Mouse (Mus musculus) ES-E14 (cell line): Measurements from ENCODE around the gene Chtf18. TPM values are rescaled to one million over a fixed set of nuclear protein-coding genes. Genes with fewer than 3 reads are reported as not detected.

Source experiments
- DNase-seq: peaks from one replicate; pipeline ENCODE4 v3.0.0-alpha.2; 2013; ENCODE audit warnings: low read depth, low spot score
- H3K27ac ChIP-seq: 2 replicates; pipeline ENCODE4 v1.5.1; 2012; ENCODE audit warnings: low read depth, mild to moderate bottlenecking, low read length, moderate library complexity, mixed read lengths; ENCODE audit not compliant: poor library complexity, insufficient read depth, severe bottlenecking
- H3K36me3 ChIP-seq: 2 replicates; pipeline ENCODE4 v1.6.1; 2012; ENCODE audit warnings: mild to moderate bottlenecking, low read length, moderate library complexity, mixed read lengths; ENCODE audit not compliant: control insufficient read depth, poor library complexity, insufficient read depth, severe bottlenecking
- H3K4me1 ChIP-seq, 2 experiments: fragments of 150-350 bp in 1 of 2; sonication (generic) in 1 of 2; 2 replicates each; pipeline ENCODE4 v1.6.1; 2012; ENCODE audit warnings: low read length in 2 of 2, mild to moderate bottlenecking in 1 of 2, mixed read lengths in 1 of 2; ENCODE audit not compliant: control insufficient read depth in 2 of 2, insufficient read depth in 2 of 2, poor library complexity in 1 of 2
- H3K4me3 ChIP-seq, 2 experiments: fragments of 150-350 bp in 1 of 2; sonication (generic) in 1 of 2; 2 replicates each; pipeline ENCODE4 v1.5.1; 2012; ENCODE audit warnings: low read length in 2 of 2, low read depth in 1 of 2, mild to moderate bottlenecking in 1 of 2, mixed read lengths in 1 of 2; ENCODE audit not compliant: insufficient read depth in 1 of 2, poor library complexity in 1 of 2, severe bottlenecking in 1 of 2
- H3K9ac ChIP-seq: 2 replicates; pipeline ENCODE4 v1.6.1; 2012; ENCODE audit warnings: low read depth, mild to moderate bottlenecking, low read length, mixed read lengths; ENCODE audit not compliant: poor library complexity, insufficient read depth, severe bottlenecking
- H3K9me3 ChIP-seq: fragments of 150-350 bp; sonication (generic); 2 replicates; pipeline ENCODE4 v1.6.1; 2012; ENCODE audit warnings: low read depth, mild to moderate bottlenecking, low read length; ENCODE audit not compliant: control insufficient read depth, insufficient read depth
- CHD2 ChIP-seq: IDR thresholded peaks from 2 replicates; pipeline ENCODE4 v1.6.1; 2014; ENCODE audit warnings: mild to moderate bottlenecking, low read depth, low read length, inconsistent platforms
- HCFC1 ChIP-seq: IDR thresholded peaks from 2 replicates; pipeline ENCODE4 v1.6.1; 2012; ENCODE audit warnings: low read length, inconsistent platforms, borderline replicate concordance; ENCODE audit not compliant: insufficient read depth
- MAFK ChIP-seq: IDR thresholded peaks from 2 replicates; pipeline ENCODE4 v1.6.1; 2014; ENCODE audit warnings: mild to moderate bottlenecking, low read depth, low read length, inconsistent platforms; ENCODE audit not compliant: insufficient read depth
- ZC3H11A ChIP-seq: IDR thresholded peaks from 2 replicates; pipeline ENCODE4 v1.6.1; 2012; ENCODE audit warnings: low read depth, mild to moderate bottlenecking, inconsistent platforms, low read length, borderline replicate concordance
- ZNF384 ChIP-seq: IDR thresholded peaks from 2 replicates; pipeline ENCODE4 v1.6.1; 2012; ENCODE audit warnings: low read depth, low read length, inconsistent platforms
- in situ Hi-C, 2 experiments: fragments of 600-800 bp; cut with MboI; formaldehyde crosslinking; loops; one replicate each; pipeline ENCODE4 v1.15.1; 2025; ENCODE audit warnings: low sequenced_read_pairs in 2 of 2, inconsistent platforms in 1 of 2; ENCODE audit not compliant: unreplicated experiment in 2 of 2
- total RNA-seq: library from RNA; depleted of rRNA; stranded (reverse); fragments of 300-350 nt; gene quantifications from 2 replicates; pipeline ENCODE4 v1.2.3, GENCODE M21; 2012

The Chtf18 gene
- total RNA-seq, 1 experiment, result 102 TPM

- no peak for TF ChIP-seq MAFK
- no peak for TF ChIP-seq HCFC1
- no peak for TF ChIP-seq CHD2
- no peak for TF ChIP-seq ZNF384
- no peak for TF ChIP-seq ZC3H11A
- H3K36me3 ChIP-seq, result peaks cover 47% of the 10 kb centered on the region
- no peak overlapping the region for H3K9ac ChIP-seq
- DNase-seq, result no peak
- in situ Hi-C loops, result no loop called here
- H3K9me3 ChIP-seq, result no peaks in the 10 kb centered on the region
- H3K4me1 ChIP-seq, result peaks cover 4 to 24% of the 10 kb centered on the region in 2 experiments; a peak in 2 of 4 replicates
- H3K27ac ChIP-seq, result no peak overlapping the region
- H3K4me3 ChIP-seq, result no peak overlapping the region
These were observed 2.0 kb downstream of the Chtf18 start for GRCm38 (mm10) chr17:25725264-25725663.

DNA sequence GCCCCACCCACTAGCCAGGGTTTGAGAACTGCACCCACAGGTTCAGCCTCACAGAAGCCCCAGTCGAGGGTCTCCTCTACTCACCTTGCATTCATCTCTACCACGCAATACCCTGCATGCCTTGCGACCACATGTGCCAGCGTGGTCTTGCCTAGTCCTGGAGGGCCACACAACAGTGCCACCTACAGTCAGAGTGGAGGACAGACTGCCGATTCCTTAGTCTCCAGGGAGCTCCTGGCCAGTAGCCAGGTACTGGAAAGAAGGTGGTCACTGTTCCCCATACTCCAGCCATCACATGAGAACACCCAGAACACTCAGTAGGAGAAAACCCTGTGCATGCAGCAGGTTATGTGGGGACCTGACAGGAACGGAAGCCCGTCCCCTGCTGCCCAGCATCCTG, 3.3 kb downstream of the Chtf18 start:
- Histone ChIP-seq H3K27ac (no peak overlapping the region), H3K4me1 (peaks cover 4 to 24% of the 10 kb centered on the region in 2 experiments; a peak in 2 of 4 replicates), H3K9me3 (no peaks in the 10 kb centered on the region), H3K4me3 (peak overlapping the region in 1 of 2 experiments; percentile 38; a peak in 2 of 4 replicates), H3K9ac (peak overlapping the region; percentile 55; the same call in 1 of the 2 replicates), H3K36me3 (peaks cover 60% of the 10 kb centered on the region)
- DNase-seq, result no peak
- TF ChIP-seq CHD2 (no peak), ZC3H11A (no peak), MAFK (no peak), HCFC1 (no peak), ZNF384 (no peak)
- in situ Hi-C loops, result no loop called here

DNA sequence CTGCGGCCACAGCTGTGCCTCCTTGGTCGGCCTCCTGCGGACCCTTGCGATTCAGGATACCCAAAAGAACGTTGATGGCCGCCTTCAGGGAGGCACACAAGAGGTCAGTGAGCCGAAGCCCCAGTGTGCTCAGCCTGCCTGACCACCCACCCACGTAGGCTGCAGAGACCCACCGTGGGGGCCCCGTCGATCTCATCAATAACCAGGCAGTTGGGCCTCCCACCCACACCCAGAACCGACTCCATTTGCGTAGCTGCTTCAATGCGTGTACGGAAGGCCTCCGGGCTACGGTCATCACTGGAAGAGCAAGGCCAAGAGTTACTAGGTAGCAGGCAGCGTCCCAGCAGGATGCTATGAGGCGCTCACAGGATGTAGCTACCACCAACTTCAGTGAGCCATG, 3.7 kb downstream of the Chtf18 start:
- H3K9me3 ChIP-seq, result no peaks in the 10 kb centered on the region
- peak overlapping the region; percentile 5 to 38; a peak in 3 of 4 replicates for H3K4me3 ChIP-seq
- H3K9ac ChIP-seq, result peak overlapping the region; percentile 55; the same call in 1 of the 2 replicates
- H3K27ac ChIP-seq, result no peak overlapping the region
- peaks cover 63% of the 10 kb centered on the region for H3K36me3 ChIP-seq
- peaks cover 4 to 22% of the 10 kb centered on the region in 2 experiments; a peak in 2 of 4 replicates for H3K4me1 ChIP-seq
- TF ChIP-seq HCFC1 (no peak), ZC3H11A (no peak), ZNF384 (no peak), MAFK (no peak), CHD2 (no peak)
- in situ Hi-C loops, result no loop called here
- no peak for DNase-seq

GRCm38 (mm10) chr17:25721476-25721875, 5.7 kb downstream of the Chtf18 start:
- Histone ChIP-seq H3K9me3 (no peaks in the 10 kb centered on the region), H3K9ac (no peak overlapping the region), H3K4me3 (no peak overlapping the region), H3K27ac (no peak overlapping the region), H3K36me3 (peaks cover 63% of the 10 kb centered on the region), H3K4me1 (peaks cover 5 to 31% of the 10 kb centered on the region in 2 experiments; a peak in 2 of 4 replicates)
- no peak for TF ChIP-seq ZNF384
- TF ChIP-seq ZC3H11A, result no peak
- no peak for TF ChIP-seq CHD2
- TF ChIP-seq MAFK, result no peak
- no peak for TF ChIP-seq HCFC1
- no peak for DNase-seq
- in situ Hi-C loops, result no loop called here

DNA sequence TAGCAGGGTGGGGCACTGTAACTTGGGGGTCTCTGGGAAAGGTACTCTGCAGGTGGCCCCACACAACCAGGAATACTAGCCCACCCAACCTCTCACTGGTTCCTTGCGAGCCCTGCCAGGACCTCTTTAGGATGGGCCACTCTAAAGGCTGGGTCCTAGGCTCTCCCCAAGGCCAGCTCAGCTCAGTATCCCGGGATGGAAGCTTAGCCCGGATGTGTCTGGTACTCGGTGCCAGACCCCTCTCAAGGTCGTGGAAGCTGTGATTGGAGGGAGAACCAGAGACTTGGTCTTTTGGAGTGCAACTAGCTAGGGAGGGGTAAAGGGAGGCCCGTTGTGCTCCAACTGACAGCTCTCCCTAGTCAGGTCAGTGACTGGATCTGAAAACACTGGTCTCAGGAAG, 9.5 kb downstream of the Chtf18 start:
- no peak overlapping the region for H3K9ac ChIP-seq
- peaks cover 41% of the 10 kb centered on the region for H3K36me3 ChIP-seq
- no peak for TF ChIP-seq MAFK
- no peak for TF ChIP-seq ZNF384
- TF ChIP-seq ZC3H11A, result no peak
- TF ChIP-seq CHD2, result no peak
- no peak for TF ChIP-seq HCFC1
- H3K9me3 ChIP-seq, result no peaks in the 10 kb centered on the region
- H3K4me3 ChIP-seq, result peak overlapping the region; percentile 38 to 64; a peak in 3 of 4 replicates
- H3K4me1 ChIP-seq, result peaks cover 8 to 23% of the 10 kb centered on the region in 2 experiments
- no peak for DNase-seq
- no peak overlapping the region for H3K27ac ChIP-seq
- in situ Hi-C loops, result no loop called here
